Mouse (Mus musculus): Measurements from ENCODE around the gene Slc25a34. TPM values are rescaled to one million over a fixed set of nuclear protein-coding genes. Genes with fewer than 3 reads are reported as not detected.

The Slc25a34 gene
- total RNA-seq, 2 experiments from 2014 or later: 2.3 to 4.1 TPM

DNA sequence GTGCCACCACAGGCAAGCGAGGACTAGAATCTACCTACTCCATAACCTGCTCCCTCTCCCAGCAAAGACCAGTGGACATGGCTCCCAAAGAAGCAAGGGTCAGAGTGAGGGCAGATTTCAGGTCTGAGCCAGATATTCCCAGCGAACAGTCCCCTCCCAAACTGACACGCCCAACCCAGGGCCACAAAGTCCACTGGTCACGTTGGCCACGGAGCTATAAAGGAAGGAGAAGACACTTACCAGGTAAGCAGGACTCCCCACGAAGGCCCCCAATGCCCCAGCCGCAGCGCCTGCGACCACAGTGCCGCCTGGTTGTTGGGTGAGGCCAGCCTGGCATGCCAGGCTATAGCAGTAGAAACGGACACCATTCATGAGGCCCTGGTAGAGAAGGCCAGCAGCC, 584 bp downstream of the Slc25a34 start:
- intact Hi-C loops (cut with DNase I): loop anchor here (10.0 kb wide), 1 partner anchor 222 kb away; the partner anchor contains the start of gene Ctrc
- DNase-seq (ENCODE audit: extremely low spot score in 1 of 2, low spot score in 2 of 2): no peak

DNA sequence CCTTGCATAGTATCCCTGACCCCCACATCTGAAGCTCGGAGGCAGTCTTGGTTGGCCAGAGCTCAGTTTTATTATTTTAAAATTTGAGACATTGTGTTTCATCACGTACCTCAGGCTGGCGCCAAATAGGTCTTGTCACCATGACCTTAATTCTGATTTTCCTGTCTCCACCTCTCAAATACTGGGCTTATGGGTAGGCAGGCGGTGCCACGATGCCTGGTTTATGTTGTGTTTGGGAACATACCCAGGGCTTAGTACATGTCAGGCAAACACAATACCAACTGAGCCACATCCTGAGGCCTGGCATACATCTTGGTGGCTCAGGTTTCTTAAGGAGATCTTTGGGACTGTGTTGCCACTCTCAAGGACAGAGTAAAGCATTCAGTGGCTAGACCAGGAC, 1.0 kb downstream of the Slc25a34 start:
- intact Hi-C loops (cut with DNase I): loop anchor here (10.0 kb wide), 1 partner anchor 222 kb away; the partner anchor contains the start of gene Ctrc
- DNase-seq (ENCODE audit: extremely low spot score in 1 of 2, low spot score in 2 of 2): no peak

DNA sequence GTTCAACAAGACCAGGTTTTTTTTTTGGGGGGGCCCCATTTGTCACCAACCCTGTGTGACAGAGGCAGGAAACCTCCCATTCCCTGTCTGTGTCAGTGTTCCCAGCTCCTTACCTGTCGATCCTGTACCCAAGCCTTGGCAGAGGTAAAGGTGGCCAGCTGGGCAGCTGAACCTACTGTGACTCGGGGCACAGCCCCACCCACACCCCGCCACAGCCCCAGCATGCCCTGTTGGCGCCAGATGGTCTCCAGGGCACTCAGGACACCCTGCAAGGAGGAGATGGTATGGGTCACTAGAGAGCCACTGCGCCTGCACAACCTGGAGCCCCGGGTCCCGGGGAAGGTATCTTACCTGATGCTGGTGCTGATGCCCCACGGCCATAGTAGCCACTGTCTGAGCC, 1.5 kb downstream of the Slc25a34 start:
- intact Hi-C loops (cut with DNase I): loop anchor here (10.0 kb wide), 1 partner anchor 223 kb away; the partner anchor contains the start of gene Ctrc
- no peak for DNase-seq (ENCODE audit: extremely low spot score in 1 of 2, low spot score in 2 of 2)

DNA sequence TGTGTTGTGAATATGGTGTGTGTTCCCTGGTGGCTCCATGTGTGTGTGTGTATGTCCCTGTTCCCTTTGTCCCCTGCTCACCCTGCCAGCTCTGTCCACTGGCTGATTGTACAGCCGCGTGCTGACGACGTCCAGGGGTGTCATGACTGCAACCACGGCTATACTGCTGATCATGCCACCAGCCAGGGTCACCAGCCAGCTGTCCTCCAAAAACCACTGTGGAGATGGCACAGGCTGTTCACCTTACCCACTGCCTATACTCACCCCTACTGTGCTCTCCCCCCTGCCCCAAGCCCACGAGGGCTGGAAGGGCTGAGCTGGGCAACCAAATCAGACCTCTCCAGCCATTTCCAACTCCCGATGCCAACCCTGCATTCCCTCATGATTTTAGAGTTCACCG, 2.3 kb downstream of the Slc25a34 start:
- intact Hi-C loops (cut with DNase I): loop anchor here (10.0 kb wide), 1 partner anchor 224 kb away; the partner anchor contains the start of gene Ctrc
- no peak for DNase-seq (ENCODE audit: extremely low spot score in 1 of 2, low spot score in 2 of 2)

DNA sequence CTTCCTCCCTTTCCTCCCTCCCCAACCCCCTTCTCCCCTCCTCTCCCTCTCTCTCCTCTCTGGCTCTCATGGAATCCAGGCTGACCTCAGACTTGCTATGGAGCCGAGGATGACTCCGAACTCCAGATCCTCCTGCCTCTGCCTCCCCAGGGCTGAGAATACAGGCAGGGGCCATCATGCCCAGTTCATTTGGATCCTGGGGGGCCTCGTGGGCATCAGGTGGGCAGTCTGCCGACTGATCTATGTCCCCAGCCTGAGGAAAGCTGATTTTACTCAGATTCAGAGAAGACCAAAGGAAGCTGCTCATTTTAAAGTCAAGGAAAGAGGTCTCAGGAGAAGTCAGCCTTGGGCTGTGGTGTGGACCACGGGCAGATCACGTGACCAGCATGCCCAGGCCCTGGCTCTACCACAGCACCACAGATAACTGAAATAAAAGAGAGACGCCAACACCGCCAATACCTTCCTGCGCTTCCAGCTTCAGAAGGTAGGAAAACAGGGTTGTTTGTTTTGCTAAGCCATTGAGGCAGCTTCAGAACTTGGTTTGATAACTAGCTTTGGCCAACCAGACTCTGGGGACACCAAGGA, 4.2 kb downstream of the Slc25a34 start:
- DNase-seq (ENCODE audit: extremely low spot score in 1 of 2, low spot score in 2 of 2): peak in 1 of 2 experiments; percentile 12
- intact Hi-C loops (cut with DNase I): loop anchor here (5.0 kb wide), 1 partner anchor 53 kb away; no protein-coding TSS in a partner anchor

DNA sequence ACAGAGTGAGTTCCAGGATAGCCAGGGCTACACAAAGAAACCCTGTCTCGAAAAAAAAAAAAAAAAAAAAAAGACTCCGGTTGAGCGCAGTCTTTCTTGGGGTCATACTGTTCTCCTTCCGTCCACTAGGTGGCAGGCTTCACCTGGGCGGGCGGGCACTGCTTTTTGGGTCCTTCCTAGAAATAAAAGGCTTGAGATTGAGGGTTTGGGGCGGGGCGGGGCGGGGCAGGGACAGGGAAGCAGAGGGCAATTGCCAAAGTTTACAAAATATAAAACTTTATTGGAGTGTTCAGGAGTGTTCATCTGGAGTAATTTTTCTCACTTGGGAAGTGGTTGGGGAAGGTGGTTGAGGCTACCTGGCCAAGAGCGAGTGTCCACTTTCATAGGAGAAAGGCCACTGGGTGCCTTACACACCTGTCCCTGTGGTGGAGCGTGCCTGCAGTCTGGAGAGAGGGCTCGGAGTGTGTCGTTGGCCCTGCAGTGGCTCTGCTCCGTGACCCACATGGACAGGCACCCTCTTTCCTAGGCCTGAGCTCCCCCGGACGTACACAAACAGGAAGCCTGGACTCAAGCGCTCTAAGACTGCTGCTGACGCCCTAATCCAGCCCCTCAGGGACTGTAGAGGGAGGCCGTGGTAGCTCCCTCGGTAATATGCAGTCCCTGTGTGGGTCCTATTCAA, 4.9 kb downstream of the Slc25a34 start, which contains the start of gene Tmem82:
Gene Tmem82, minus strand, starts transcription at position 69 of the 679 bp plus-strand sequence.
- peak in 1 of 2 experiments; percentile 71 for DNase-seq (ENCODE audit: extremely low spot score in 1 of 2, low spot score in 2 of 2)
- intact Hi-C loops (cut with DNase I): loop anchor here (5.0 kb wide), 1 partner anchor 54 kb away; no protein-coding TSS in a partner anchor

DNA sequence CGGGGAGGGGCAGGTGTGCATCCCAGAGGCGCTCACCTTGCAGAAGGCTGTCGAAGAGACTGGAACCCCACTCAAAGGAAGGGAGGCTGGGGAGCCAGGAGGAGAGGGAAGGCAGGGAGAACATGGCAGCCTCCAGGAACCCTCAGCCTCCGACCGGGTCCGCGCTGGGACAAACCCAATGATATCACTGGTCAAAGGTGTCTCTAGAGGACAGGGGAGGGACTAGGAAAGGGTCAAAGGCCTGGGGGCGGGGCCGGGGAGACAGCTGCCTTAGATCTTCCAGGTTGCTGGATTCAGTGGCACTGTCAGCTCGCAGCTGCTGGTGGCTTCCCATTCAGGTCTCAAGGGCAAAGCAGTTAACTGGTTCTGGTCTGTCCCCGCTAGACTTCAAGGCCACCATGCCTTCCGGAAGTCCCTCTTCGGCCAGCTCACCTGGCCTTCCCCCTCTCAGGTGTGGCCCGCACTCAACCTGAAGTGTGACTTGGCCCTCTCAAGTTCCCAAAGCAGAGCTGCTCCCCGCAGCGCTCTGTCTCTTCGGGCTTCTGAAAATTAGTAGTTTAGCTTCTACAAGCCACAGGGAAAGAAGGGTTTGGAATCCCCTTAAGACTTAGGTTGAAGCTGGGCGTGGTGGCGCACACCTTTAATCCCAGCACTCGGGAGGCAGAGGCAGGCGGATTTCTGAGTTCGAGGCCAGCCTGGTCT, 5.6 kb downstream of the Slc25a34 start:
- intact Hi-C loops (cut with DNase I): loop anchor here (5.0 kb wide), 1 partner anchor 54 kb away; no protein-coding TSS in a partner anchor
- DNase-seq (ENCODE audit: extremely low spot score in 1 of 2, low spot score in 2 of 2): peak in 1 of 2 experiments; percentile 42

DNA sequence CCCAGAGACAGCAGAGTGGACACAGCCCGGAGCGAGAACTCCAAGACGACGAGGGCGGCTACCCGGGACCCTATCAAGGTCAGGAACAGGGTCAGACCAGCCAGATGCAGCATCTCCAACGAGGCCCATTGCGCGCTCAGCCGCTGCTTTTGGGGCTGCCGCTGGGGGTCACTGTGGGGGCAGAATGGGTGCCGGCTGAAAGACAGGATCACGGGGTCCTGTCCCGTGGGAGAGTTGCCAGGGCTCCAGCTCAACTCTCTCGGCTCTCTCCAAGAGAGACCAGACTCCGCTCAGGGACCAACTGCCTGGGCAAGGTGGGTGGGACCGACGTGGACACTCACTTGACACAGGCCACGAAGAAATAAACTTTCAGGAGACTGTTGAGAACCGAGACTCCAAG, 6.3 kb downstream of the Slc25a34 start:
- intact Hi-C loops (cut with DNase I): loop anchor here (5.0 kb wide), 1 partner anchor 55 kb away; no protein-coding TSS in a partner anchor
- peak; percentile 31 to 85 for DNase-seq (ENCODE audit: extremely low spot score in 1 of 2, low spot score in 2 of 2)

DNA sequence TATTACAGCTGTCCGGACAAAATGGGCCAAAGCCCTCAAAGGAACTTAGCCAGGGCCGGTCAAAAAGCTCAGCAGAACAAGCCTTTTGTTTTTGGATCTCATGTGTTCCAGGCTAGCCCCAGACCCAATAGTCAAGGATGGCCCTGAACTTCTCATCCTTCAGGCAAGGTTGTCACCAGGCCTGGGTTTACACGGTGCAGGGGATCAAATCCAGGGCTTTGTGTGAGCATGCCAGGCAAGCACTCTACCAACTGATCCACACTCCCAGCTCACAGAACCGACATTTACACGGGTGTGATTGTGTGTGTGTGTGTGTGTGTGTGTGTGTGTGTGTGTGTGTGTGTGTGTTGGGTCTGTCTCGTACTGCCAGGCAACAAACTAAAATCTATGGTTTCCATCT, 6.8 kb downstream of the Slc25a34 start:
- DNase-seq (ENCODE audit: extremely low spot score in 1 of 2, low spot score in 2 of 2): peak in 1 of 2 experiments; percentile 15
- intact Hi-C loops (cut with DNase I): loop anchor here (5.0 kb wide), 1 partner anchor 55 kb away; no protein-coding TSS in a partner anchor

DNA sequence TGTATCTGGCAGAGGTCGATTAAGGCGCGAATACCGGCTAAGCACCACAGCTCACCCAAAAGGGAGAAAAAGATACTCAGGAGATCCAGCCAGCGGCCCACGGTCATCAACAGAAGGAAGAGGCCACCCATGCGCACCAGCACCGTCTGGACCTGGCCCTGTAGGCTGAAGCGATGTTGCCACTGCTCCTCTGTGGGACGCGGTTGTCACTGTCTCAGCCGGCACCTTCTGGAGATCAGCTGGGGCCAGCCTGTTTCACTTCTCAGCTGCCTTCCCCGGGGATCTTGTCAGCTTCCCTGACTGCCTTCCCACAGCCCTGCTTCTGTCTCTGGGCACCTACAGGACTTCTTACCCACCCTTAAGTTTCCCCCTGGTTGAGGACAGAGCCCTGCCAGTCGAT, 8.7 kb downstream of the Slc25a34 start:
- intact Hi-C loops (cut with DNase I): loop anchor here (5.0 kb wide), 1 partner anchor 57 kb away; no protein-coding TSS in a partner anchor
- peak in 1 of 2 experiments; percentile 27 for DNase-seq (ENCODE audit: extremely low spot score in 1 of 2, low spot score in 2 of 2)

DNA sequence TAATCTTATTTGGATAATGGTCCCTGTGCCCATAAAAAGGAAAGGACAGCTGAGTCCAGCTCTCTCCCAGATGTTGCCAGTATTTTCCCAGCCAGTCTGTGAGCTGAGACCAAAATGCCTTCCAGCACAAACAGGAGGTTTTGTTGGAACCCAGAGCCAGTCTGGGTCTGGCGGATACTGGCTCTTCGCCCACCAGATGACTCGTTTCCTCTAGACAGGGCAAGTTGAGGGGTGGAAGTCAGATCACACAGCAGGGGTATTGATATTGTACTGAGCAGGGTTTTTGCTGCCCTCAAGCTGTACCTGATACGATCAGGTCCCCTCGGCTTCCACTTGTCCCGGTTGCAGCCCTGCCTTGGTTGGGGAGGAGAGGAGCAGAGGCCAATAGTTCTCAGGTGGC, 14.1 kb downstream of the Slc25a34 start:
- intact Hi-C loops (cut with DNase I): no loop called here
- DNase-seq (ENCODE audit: extremely low spot score in 1 of 2, low spot score in 2 of 2): peak in 1 of 2 experiments; percentile 62

DNA sequence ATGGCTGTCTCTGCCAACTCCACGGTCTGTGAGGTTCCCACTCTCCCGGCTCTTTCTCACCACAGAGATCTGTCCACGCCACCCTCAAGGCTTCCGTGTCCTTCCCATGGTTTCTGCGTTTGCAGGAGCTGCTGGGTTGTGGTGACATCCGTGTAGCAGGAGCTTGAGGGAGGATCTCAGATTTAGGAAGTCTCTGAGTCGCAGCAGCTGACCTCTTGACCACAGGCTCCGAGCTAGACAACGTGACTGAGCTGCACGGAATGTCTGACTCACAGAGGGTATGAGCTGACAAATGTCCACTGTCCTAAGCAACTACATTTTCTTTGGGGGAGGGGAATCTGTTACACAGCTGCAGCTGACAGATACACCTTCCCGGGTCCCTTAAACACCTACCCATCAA, 17.8 kb downstream of the Slc25a34 start, which contains the start of gene Fblim1:
Gene Fblim1, minus strand, starts transcription at position 236 of the 400 bp plus-strand sequence.
- DNase-seq (ENCODE audit: extremely low spot score in 1 of 2, low spot score in 2 of 2): peak in 1 of 2 experiments; percentile 30
- intact Hi-C loops (cut with DNase I): no loop called here

DNA sequence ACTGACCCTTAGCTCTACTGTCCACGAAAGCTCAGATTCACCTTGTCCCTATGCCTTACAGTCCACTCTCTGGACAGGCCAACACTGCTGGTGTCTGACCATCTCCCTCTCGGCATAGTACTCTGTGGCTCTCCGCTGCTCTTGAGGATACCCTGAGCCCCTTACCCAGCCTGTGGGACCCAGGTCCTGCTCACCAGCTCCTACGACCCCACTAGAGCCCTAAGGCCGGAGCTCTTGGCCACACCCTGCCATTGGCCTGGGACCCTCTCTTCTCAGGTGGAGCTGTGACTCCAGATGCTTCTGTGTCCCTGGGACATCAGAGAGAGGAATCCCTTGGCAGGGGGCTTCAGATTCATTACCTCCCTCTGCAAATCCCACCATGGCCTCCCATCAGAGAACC, 18.2 kb downstream of the Slc25a34 start:
- intact Hi-C loops (cut with DNase I): no loop called here
- DNase-seq (ENCODE audit: extremely low spot score in 1 of 2, low spot score in 2 of 2): no peak

DNA sequence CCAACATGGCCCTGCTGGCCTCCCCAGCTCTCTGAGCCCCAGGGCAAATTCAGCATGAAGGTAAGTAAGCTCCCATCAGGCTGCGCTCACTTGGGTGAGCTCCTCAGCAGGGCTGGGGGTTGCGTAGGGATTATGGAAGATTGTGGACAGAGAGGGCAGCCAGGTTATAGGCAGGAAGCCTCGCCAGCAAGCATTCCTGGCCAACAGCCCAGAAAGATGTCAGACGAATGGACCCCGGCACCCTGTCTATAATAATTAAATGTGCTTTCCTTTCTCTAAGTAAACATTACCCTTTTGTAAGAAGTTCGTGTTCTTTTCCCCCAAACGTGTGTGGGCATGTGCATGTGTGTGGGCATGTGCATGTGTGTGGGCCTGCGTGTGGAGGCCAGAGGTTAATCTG, 19.1 kb downstream of the Slc25a34 start:
- peak in 1 of 2 experiments; percentile 39 for DNase-seq (ENCODE audit: extremely low spot score in 1 of 2, low spot score in 2 of 2)
- intact Hi-C loops (cut with DNase I): no loop called here

DNA sequence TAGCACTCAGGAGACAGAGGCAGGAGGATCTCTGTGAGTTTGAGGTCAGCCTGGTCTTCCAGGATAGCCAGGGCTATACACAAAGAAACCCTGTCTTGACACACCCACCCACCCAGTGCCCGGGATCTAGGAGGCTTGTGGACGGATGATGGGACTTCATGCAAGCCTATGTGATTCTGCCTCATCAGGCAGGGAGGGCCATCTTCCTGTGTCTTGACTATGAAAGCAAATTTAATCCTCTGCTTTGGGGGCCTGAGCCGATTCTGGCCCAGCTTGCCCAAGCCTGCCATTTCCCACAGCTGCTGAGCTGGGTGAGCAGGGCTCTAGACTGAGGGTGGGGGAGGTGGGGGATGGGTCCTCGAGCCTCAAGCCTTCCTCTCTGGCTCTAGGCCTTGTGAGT, 19.7 kb downstream of the Slc25a34 start:
- peak in 1 of 2 experiments; percentile 10 for DNase-seq (ENCODE audit: extremely low spot score in 1 of 2, low spot score in 2 of 2)
- intact Hi-C loops (cut with DNase I): no loop called here

DNA sequence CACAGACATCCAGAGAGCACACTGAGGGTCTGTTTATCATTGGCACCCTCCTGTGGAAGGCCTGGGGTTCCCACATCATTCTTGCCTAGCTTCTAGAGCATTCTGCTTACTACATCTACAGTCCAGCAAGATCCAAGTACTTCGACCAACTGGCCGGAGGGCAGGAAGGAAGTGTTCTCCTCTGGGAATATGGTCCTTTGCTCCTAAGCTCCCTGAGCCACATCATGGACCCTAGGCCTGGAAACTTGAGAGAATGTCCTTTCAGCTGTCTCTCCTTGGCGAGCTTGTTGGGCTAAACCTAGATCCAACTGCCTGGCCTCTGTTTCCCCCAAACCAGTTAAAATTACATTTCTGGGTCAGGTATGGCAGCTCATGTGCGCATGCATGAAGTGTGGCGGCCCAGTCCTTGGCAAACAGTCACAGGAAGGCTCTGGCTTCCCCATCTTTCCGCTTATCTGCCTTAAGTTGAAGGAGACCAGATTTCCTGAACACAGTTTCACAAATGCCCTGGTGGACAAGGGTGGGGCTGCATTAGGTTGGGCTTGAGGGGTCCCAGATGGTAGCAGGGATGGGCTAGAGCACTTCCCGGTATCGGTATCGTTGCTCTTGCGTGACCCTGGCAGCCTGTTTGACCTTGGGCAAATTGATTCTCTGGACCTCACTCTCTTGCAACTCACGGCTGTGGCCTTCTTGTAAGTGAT, 20.9 kb downstream of the Slc25a34 start:
- peak in 1 of 2 experiments; percentile 21 for DNase-seq (ENCODE audit: extremely low spot score in 1 of 2, low spot score in 2 of 2)
- intact Hi-C loops (cut with DNase I): no loop called here

DNA sequence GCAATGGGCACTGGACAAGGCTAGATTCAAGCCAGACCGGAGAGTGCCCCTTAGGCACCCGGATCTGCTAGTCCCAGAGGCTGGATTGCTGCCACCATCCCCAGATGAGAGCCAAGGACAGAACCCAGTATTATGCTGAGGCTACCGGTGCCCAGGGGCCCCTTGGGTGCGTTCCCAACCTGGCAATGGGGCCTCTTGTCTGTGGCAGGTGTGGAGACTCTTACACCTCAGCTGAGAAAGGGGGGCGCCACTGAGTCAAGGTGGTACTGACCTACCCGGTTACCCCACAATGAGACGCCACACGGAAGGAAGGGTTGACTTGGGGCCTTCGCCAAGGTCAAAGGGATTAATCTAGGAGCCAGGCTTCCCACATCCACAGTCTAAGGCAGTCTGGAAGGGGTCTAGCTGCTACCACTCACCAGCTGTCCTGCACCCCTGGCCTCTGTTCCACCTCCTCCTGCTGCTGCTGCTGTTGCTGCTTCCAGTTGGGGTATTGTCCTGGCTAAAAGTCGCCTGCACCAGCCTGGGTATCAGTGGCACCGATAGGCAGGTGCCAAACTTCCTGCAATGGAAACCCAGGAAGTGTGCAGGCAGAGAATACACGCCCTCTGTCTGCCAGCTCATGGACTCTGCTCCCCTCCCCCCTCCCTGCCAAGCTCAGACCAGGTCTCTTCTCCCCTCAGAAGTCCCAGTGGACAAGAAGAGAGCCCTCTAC, 22.3 kb downstream of the Slc25a34 start:
- peak in 1 of 2 experiments; percentile 54 for DNase-seq (ENCODE audit: extremely low spot score in 1 of 2, low spot score in 2 of 2)
- intact Hi-C loops (cut with DNase I): no loop called here

DNA sequence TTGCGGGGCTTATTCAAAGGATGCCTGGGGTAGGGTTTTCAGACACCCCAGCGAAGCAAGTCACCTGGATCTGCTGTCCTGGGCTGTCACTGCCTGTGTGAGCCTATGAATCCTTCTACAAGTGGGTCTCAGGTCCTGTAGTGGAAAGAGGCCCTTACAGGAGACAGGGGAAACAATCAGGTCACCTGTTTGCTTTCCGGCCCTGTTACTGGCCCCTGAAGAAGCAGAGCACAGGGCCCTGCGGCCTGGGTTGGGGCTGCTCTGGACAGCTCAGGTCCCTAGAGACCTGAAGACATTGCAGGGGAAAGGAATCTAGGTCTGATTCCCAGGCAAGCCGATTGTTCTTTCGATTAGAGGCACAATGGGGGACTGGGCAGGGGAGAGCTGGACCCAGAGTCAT, 23.3 kb downstream of the Slc25a34 start:
- peak in 1 of 2 experiments; percentile 16 for DNase-seq (ENCODE audit: extremely low spot score in 1 of 2, low spot score in 2 of 2)

More for the DNA sequence above, 23.3 kb downstream of the Slc25a34 start:
- intact Hi-C loops (cut with DNase I): no loop called here
